Mouse (Mus musculus) midbrain, embryonic 12.5 days (tissue): ENCODE measurements around the gene Per1. TPM values are rescaled to one million over a fixed set of nuclear protein-coding genes. Genes with fewer than 3 reads are reported as not detected.

Experiments
- ATAC-seq: fragments of 200-750 bp; cut with Nextera tagmentation; 2 replicates; pipeline ENCODE4 v1.8.0; 2017; ENCODE audit warnings: low read depth, moderate TSS enrichment, moderate library complexity; ENCODE audit not compliant: low FRiP score
- H3K27ac ChIP-seq: fragments of 300-500 bp; sonication (generic); replicated peaks from 2 replicates; pipeline ENCODE4 v1.5.1; 2016; ENCODE audit warnings: mild to moderate bottlenecking
- H3K27me3 ChIP-seq: fragments of 300-500 bp; sonication (generic); 2 replicates; pipeline ENCODE4 v1.6.1; 2016; ENCODE audit warnings: mild to moderate bottlenecking
- H3K36me3 ChIP-seq: fragments of 300-500 bp; sonication (generic); 2 replicates; pipeline ENCODE4 v1.6.1; 2016
- H3K4me1 ChIP-seq: fragments of 300-500 bp; sonication (generic); 2 replicates; pipeline ENCODE4 v1.6.1; 2016
- H3K4me2 ChIP-seq: fragments of 300-500 bp; sonication (generic); replicated peaks from 2 replicates; pipeline ENCODE4 v1.6.1; 2016; ENCODE audit warnings: mild to moderate bottlenecking, moderate library complexity
- H3K4me3 ChIP-seq: fragments of 300-500 bp; sonication (generic); 2 replicates; pipeline ENCODE4 v1.5.1; 2016; ENCODE audit warnings: mild to moderate bottlenecking
- H3K9ac ChIP-seq: fragments of 300-500 bp; sonication (generic); replicated peaks from 2 replicates; pipeline ENCODE4 v1.6.1; 2016; ENCODE audit warnings: mild to moderate bottlenecking, moderate library complexity
- H3K9me3 ChIP-seq: fragments of 300-500 bp; sonication (generic); 2 replicates; pipeline ENCODE4 v1.6.1; 2016; ENCODE audit warnings: mild to moderate bottlenecking
- WGBS: fragments of 180-500 bp; shearing (Covaris S2); methylation state at CpG from one replicate; pipeline ENCODE4 v1.1.7; 2016; 5-methylcytosine and 5-hydroxymethylcytosine counted together
- polyA plus RNA-seq: library from polyadenylated mRNA; unstranded; fragments of >200 nt; fragmentation: Nextera tagmentation; extraction: Ambion mirVana; gene quantifications from 2 replicates; pipeline ENCODE4 v1.2.1, GENCODE M21; 2016

Per1 gene
- polyA plus RNA-seq, 1 experiment from 2014 or later, result 9.8 TPM

GRCm38 (mm10) chr11:69096987-69097900 lies 2.2 kb downstream of the Per1 start:
- peaks cover 60% of the 10 kb centered on the region for H3K4me1 ChIP-seq
- H3K9me3 ChIP-seq, result no peaks in the 10 kb centered on the region
- peak overlapping the region; percentile 81 for H3K27ac ChIP-seq
- peaks cover 20% of the 10 kb centered on the region for H3K36me3 ChIP-seq
- no peak for ATAC-seq
- H3K27me3 ChIP-seq, result peaks cover 6% of the 10 kb centered on the region
- peak overlapping the region; percentile 92 for H3K4me2 ChIP-seq
- H3K4me3 ChIP-seq, result peak overlapping the region; percentile 31
- WGBS, result 3% methylated on average over 28 of the region's 29 CpGs
- H3K9ac ChIP-seq, result peak overlapping the region; percentile 38

- no peak for ATAC-seq
- H3K9me3 ChIP-seq, result no peaks in the 10 kb centered on the region
- peak overlapping the region; percentile 81 for H3K27ac ChIP-seq
These were observed 3.2 kb downstream of the Per1 start for GRCm38 (mm10) chr11:69098039-69098761.

GRCm38 (mm10) chr11:69098762-69099091 lies 3.7 kb downstream of the Per1 start:
- Histone ChIP-seq H3K9me3 (no peaks in the 10 kb centered on the region), H3K4me1 (peaks cover 60% of the 10 kb centered on the region), H3K36me3 (peaks cover 30% of the 10 kb centered on the region), H3K4me3 (peak overlapping the region; percentile 58), H3K9ac (peak overlapping the region; percentile 65), H3K4me2 (peak overlapping the region; percentile 92), H3K27me3 (peaks cover 6% of the 10 kb centered on the region), H3K27ac (peak overlapping the region; percentile 67)
- 0% methylated on average over 19 of the region's 19 CpGs for WGBS
- ATAC-seq, result peak; percentile 52

More at GRCm38 (mm10) chr11:69098039-69098761, 3.2 kb downstream of the Per1 start:
- H3K4me1 ChIP-seq, result peaks cover 60% of the 10 kb centered on the region
- H3K9ac ChIP-seq, result peak overlapping the region; percentile 38; the same call in 1 of the 2 replicates
- peaks cover 6% of the 10 kb centered on the region for H3K27me3 ChIP-seq
- peak overlapping the region; percentile 58 for H3K4me3 ChIP-seq
- peaks cover 25% of the 10 kb centered on the region for H3K36me3 ChIP-seq
- WGBS, result 27% methylated on average over 8 of the region's 8 CpGs
- peak overlapping the region; percentile 92 for H3K4me2 ChIP-seq

GRCm38 (mm10) chr11:69099177-69099914 lies 4.3 kb downstream of the Per1 start:
- Histone ChIP-seq H3K4me2 (peak overlapping the region; percentile 92), H3K27me3 (peaks cover 6% of the 10 kb centered on the region), H3K36me3 (peaks cover 36% of the 10 kb centered on the region), H3K27ac (peak overlapping the region; percentile 67), H3K9me3 (no peaks in the 10 kb centered on the region), H3K4me1 (peaks cover 59% of the 10 kb centered on the region), H3K4me3 (peak overlapping the region; percentile 58), H3K9ac (peak overlapping the region; percentile 65)
- ATAC-seq, result no peak
- WGBS, result under 1% methylated on average over 22 of the region's 22 CpGs

GRCm38 (mm10) chr11:69099915-69100345 lies 4.9 kb downstream of the Per1 start:
- peaks cover 6% of the 10 kb centered on the region for H3K27me3 ChIP-seq
- H3K36me3 ChIP-seq, result peaks cover 42% of the 10 kb centered on the region
- peaks cover 55% of the 10 kb centered on the region for H3K4me1 ChIP-seq
- peak overlapping the region; percentile 92 for H3K4me2 ChIP-seq
- peak overlapping the region; percentile 65 for H3K9ac ChIP-seq
- WGBS, result under 1% methylated on average over 23 of the region's 23 CpGs
- peak overlapping the region; percentile 58 for H3K4me3 ChIP-seq
- peak; percentile 17 for ATAC-seq
- H3K9me3 ChIP-seq, result no peaks in the 10 kb centered on the region
- H3K27ac ChIP-seq, result peak overlapping the region; percentile 67

GRCm38 (mm10) chr11:69100639-69101360 lies 5.8 kb downstream of the Per1 start:
- H3K27ac ChIP-seq, result no peak overlapping the region
- H3K4me2 ChIP-seq, result peak overlapping the region; percentile 92
- H3K4me1 ChIP-seq, result peaks cover 49% of the 10 kb centered on the region
- peaks cover 4% of the 10 kb centered on the region for H3K27me3 ChIP-seq
- H3K4me3 ChIP-seq, result no peak overlapping the region
- no peaks in the 10 kb centered on the region for H3K9me3 ChIP-seq
- H3K9ac ChIP-seq, result peak overlapping the region; percentile 65; the same call in 1 of the 2 replicates
- H3K36me3 ChIP-seq, result peaks cover 49% of the 10 kb centered on the region
- 93% methylated on average over 20 of the region's 20 CpGs for WGBS
- ATAC-seq, result no peak

- Histone ChIP-seq H3K27ac (no peak overlapping the region), H3K9me3 (no peaks in the 10 kb centered on the region), H3K4me1 (peaks cover 41% of the 10 kb centered on the region), H3K9ac (no peak overlapping the region), H3K4me3 (no peak overlapping the region), H3K4me2 (no peak overlapping the region), H3K36me3 (peaks cover 60% of the 10 kb centered on the region), H3K27me3 (no peaks in the 10 kb centered on the region)
- WGBS, result 90% methylated on average over 21 of the region's 21 CpGs
- ATAC-seq, result no peak
These were observed 6.8 kb downstream of the Per1 start for GRCm38 (mm10) chr11:69101604-69102402.

GRCm38 (mm10) chr11:69102403-69102725 lies 7.3 kb downstream of the Per1 start:
- no peak for ATAC-seq
- Histone ChIP-seq H3K4me2 (no peak overlapping the region), H3K27me3 (no peaks in the 10 kb centered on the region), H3K4me1 (peaks cover 36% of the 10 kb centered on the region), H3K27ac (no peak overlapping the region), H3K9ac (no peak overlapping the region), H3K4me3 (no peak overlapping the region), H3K36me3 (peaks cover 65% of the 10 kb centered on the region), H3K9me3 (no peaks in the 10 kb centered on the region)
- WGBS, result 94% methylated on average over 7 of the region's 7 CpGs

- Histone ChIP-seq H3K27ac (no peak overlapping the region), H3K9me3 (no peaks in the 10 kb centered on the region), H3K9ac (no peak overlapping the region), H3K27me3 (no peaks in the 10 kb centered on the region), H3K4me3 (no peak overlapping the region), H3K4me1 (peaks cover 28% of the 10 kb centered on the region), H3K36me3 (peaks cover 73% of the 10 kb centered on the region), H3K4me2 (no peak overlapping the region)
- ATAC-seq, result no peak
- 96% methylated on average over 14 of the region's 14 CpGs for WGBS
These were observed 8.1 kb downstream of the Per1 start for GRCm38 (mm10) chr11:69103121-69103520.

GRCm38 (mm10) chr11:69103531-69104435 lies 8.8 kb downstream of the Per1 start:
- Histone ChIP-seq H3K27ac (no peak overlapping the region), H3K36me3 (peaks cover 79% of the 10 kb centered on the region), H3K4me3 (no peak overlapping the region), H3K9me3 (no peaks in the 10 kb centered on the region), H3K4me1 (peaks cover 21% of the 10 kb centered on the region), H3K9ac (no peak overlapping the region), H3K27me3 (no peaks in the 10 kb centered on the region), H3K4me2 (no peak overlapping the region)
- ATAC-seq, result no peak
- WGBS, result 89% methylated on average over 15 of the region's 15 CpGs
